Mouse (Mus musculus) intestine, embryonic 15.5 days (tissue): ENCODE measurements around the gene Hs6st2. TPM values are rescaled to one million over a fixed set of nuclear protein-coding genes. Genes with fewer than 3 reads are reported as not detected.

Source experiments
- ATAC-seq: fragments of 200-750 bp; cut with Nextera tagmentation; 2 replicates; pipeline ENCODE4 v1.8.0; 2017; ENCODE audit warnings: moderate TSS enrichment, moderate library complexity
- H3K27ac ChIP-seq: fragments of 300-500 bp; sonication (generic); 2 replicates; pipeline ENCODE4 v1.5.1; 2015; ENCODE audit warnings: mild to moderate bottlenecking, inconsistent platforms
- H3K27me3 ChIP-seq: fragments of 300-500 bp; sonication (generic); replicated peaks from 2 replicates; pipeline ENCODE4 v1.6.1; 2015; ENCODE audit warnings: inconsistent platforms
- H3K36me3 ChIP-seq: fragments of 300-500 bp; sonication (generic); 2 replicates; pipeline ENCODE4 v1.6.1; 2015; ENCODE audit warnings: inconsistent platforms
- H3K4me1 ChIP-seq: fragments of 300-500 bp; sonication (generic); replicated peaks from 2 replicates; pipeline ENCODE4 v1.6.1; 2015; ENCODE audit warnings: inconsistent platforms
- H3K4me2 ChIP-seq: fragments of 300-500 bp; sonication (generic); replicated peaks from 2 replicates; pipeline ENCODE4 v1.6.1; 2015; ENCODE audit warnings: mild to moderate bottlenecking, inconsistent platforms
- H3K4me3 ChIP-seq: fragments of 300-500 bp; sonication (generic); replicated peaks from 2 replicates; pipeline ENCODE4 v1.5.1; 2015; ENCODE audit warnings: inconsistent platforms
- H3K9ac ChIP-seq: fragments of 300-500 bp; sonication (generic); 2 replicates; pipeline ENCODE4 v1.6.1; 2015; ENCODE audit warnings: inconsistent platforms
- H3K9me3 ChIP-seq: fragments of 300-500 bp; sonication (generic); 2 replicates; pipeline ENCODE4 v1.6.1; 2016; ENCODE audit warnings: inconsistent platforms
- WGBS: fragments of 180-500 bp; shearing (Covaris S2); methylation state at CpG from one replicate; pipeline ENCODE4 v1.1.7; 2015; 5-methylcytosine and 5-hydroxymethylcytosine counted together
- polyA plus RNA-seq: library from polyadenylated mRNA; unstranded; fragments of >200 nt; fragmentation: Nextera tagmentation; extraction: Ambion mirVana; gene quantifications from 2 replicates; pipeline ENCODE4 v1.2.1, GENCODE M21; 2015

Gene Hs6st2
- polyA plus RNA-seq, 1 experiment from 2014 or later, result 7.1 TPM

DNA sequence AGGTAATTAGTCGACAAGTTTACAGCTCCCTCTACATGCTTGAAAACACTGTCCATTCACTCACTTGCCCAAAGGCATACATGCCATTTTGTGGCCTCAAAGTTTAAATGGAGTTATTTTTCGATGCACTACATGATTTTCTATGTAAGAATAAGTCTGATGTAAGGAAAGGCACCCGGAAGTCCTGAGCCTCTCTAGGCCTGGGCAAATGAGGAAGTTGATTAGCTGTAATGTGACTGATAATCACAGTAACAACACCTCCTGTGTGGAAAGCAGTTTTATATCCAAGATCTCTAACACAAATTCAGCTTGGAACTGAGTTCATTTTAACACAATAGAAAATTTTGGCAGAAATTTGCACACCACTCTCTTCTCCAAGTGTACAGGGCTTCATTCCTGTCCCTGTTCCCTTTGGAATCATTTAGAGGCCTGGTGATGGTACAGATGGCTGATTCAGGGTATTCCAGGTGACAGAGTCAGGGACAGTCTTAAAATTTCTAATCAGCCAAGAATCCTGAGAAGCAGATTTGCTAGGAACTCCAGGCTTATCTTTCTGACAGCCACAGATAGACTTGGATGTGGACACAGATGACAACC, 38.9 kb downstream of the Hs6st2 start:
- 76% methylated on average over 3 of the region's 3 CpGs for WGBS
- no peaks in the 10 kb centered on the region for H3K27me3 ChIP-seq
- no peak overlapping the region for H3K27ac ChIP-seq
- H3K4me2 ChIP-seq, result no peak overlapping the region
- H3K9me3 ChIP-seq, result no peaks in the 10 kb centered on the region
- no peak overlapping the region for H3K9ac ChIP-seq
- ATAC-seq, result no peak
- no peak overlapping the region for H3K4me3 ChIP-seq
- no peaks in the 10 kb centered on the region for H3K36me3 ChIP-seq
- no peaks in the 10 kb centered on the region for H3K4me1 ChIP-seq

DNA sequence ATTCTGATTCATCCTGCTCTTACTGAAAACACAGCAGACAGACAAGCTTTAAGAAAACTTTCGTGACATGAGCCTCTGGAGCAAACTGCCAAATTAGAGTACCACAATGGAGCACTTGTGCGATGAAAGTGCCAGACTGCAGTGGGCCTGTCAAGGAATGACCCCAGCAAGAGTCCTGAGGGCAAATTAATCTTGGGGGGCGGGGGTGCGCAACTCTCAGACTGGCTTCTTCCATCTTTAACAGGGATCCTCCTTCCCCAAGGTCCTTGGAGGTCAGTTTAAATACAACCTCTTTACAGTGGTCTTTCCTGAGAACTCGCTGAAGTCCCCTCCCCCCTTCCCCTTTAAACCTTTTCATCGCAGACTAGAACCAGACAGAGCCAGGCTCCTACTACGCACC, 45.9 kb downstream of the Hs6st2 start:
- Histone ChIP-seq H3K4me2 (no peak overlapping the region), H3K27me3 (no peaks in the 10 kb centered on the region), H3K9me3 (no peaks in the 10 kb centered on the region), H3K4me1 (no peaks in the 10 kb centered on the region), H3K9ac (no peak overlapping the region), H3K36me3 (no peaks in the 10 kb centered on the region), H3K4me3 (no peak overlapping the region), H3K27ac (no peak overlapping the region)
- no peak for ATAC-seq
- 69% methylated on average over 7 of the region's 7 CpGs for WGBS

DNA sequence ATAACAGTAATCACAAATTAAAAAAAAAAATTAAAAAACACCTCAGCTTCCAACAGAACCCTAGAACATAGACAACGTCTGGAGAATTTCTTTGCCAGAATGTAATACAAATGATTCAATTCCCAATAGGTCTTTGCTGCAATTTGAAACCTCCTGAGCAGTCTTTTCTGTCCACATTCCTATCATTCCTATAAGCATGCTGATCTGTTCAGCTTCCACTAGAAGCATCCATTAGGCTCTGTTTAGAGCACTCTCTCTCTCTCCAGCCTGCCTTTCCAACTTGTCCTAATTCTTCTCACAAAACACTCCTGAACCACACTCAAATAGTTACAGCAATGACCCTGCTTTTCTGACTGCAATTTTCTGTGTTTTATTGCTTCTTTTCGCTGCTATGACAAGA, 50.3 kb downstream of the Hs6st2 start:
- Histone ChIP-seq H3K9ac (no peak overlapping the region), H3K27me3 (no peaks in the 10 kb centered on the region), H3K4me3 (no peak overlapping the region), H3K36me3 (no peaks in the 10 kb centered on the region), H3K4me1 (no peaks in the 10 kb centered on the region), H3K4me2 (no peak overlapping the region), H3K9me3 (no peaks in the 10 kb centered on the region), H3K27ac (no peak overlapping the region)
- 40% methylated on average over 2 of the region's 2 CpGs for WGBS
- ATAC-seq, result no peak

DNA sequence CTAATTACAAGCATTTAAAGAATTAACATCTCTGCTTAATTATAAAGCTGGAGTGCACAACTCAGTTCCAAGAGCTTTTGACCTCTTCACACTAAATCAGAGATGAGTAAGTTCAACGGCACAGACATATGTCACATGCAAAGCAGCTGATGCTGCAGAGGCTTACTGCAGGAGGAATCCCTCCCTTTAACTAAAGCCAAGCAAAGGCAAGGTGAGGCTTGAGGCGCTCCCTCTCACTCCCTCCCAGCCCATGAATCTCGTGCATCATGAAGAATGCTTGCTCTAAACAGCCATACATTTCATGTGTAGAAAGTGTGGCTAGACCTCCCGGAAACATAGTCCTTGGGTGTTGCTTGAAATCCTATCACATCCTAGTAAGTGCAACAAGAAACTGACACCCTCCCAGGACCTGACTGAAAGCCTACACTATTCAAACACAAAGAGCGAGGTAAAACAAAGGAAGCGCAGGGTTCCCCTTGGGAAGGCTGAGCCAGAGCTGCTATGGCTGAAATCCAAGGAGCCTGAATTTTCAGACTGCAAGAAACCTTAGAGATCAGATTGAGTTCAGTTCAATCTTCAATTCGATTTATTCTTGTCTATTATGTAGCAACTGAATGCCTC, 67.2 kb downstream of the Hs6st2 start:
- Histone ChIP-seq H3K4me3 (no peak overlapping the region), H3K36me3 (no peaks in the 10 kb centered on the region), H3K27me3 (no peaks in the 10 kb centered on the region), H3K27ac (no peak overlapping the region), H3K4me1 (no peaks in the 10 kb centered on the region), H3K9ac (no peak overlapping the region), H3K4me2 (no peak overlapping the region), H3K9me3 (no peaks in the 10 kb centered on the region)
- 37% methylated on average over 7 of the region's 7 CpGs for WGBS
- ATAC-seq, result no peak

DNA sequence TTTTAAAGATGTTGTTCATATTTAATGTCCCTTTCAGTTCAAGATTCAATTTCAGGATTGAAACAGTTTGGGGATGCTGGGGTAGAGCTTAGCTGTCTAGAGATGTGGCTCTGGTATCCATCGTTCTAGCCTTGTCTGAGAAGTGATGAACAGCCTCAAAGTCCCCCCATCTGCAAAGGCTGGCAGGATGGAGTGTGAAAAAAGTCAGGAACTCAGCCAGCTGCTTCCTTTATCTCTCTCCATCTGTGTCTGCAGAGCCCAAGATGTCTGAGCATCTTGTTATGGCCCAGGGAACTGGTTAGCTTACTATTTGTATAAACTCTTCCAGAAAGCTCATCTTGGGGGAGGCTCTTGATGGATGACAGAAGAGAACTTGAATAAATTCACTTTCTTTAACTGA, 70.9 kb downstream of the Hs6st2 start:
- no peak for ATAC-seq
- no peak overlapping the region for H3K4me2 ChIP-seq

DNA sequence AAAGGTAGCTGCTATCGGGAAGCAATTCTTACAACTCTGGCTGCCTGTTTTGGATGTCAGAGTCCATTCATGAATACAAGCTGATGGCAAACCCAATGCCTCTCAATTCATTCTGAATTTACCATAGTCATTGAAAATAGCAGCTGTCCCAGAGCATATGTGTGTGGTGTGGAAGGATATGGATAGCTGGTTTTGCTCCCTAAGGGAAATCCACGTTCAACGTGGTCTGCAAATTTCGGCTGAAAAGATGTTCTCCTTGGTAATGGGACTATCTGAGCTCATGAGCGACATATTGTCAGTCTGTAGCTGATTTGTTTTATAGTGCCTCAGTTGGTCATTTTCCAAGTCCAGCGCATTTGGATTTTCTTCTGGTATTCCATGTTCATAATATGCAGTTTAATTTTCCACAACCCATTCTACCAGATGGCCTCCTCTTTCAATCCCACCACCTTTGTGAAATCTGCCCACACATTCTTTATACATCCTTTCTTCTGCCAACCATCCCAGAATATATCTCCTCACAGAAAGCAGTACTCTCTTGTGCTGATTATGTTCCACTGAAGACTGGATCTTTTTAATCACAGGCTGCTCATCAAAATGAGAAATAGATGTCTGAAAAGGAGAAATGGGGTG, 75.3 kb downstream of the Hs6st2 start:
- no peak overlapping the region for H3K4me2 ChIP-seq
- no peaks in the 10 kb centered on the region for H3K9me3 ChIP-seq
- H3K27me3 ChIP-seq, result no peaks in the 10 kb centered on the region
- no peak overlapping the region for H3K27ac ChIP-seq
- no peak overlapping the region for H3K4me3 ChIP-seq
- H3K4me1 ChIP-seq, result no peaks in the 10 kb centered on the region
- H3K36me3 ChIP-seq, result no peaks in the 10 kb centered on the region
- no peak for ATAC-seq
- no peak overlapping the region for H3K9ac ChIP-seq
- WGBS, result 75% methylated on average over 6 of the region's 6 CpGs

More for the DNA sequence above, 70.9 kb downstream of the Hs6st2 start:
- Histone ChIP-seq H3K27ac (no peak overlapping the region), H3K27me3 (no peaks in the 10 kb centered on the region), H3K4me1 (no peaks in the 10 kb centered on the region), H3K4me3 (no peak overlapping the region), H3K36me3 (no peaks in the 10 kb centered on the region), H3K9ac (no peak overlapping the region), H3K9me3 (no peaks in the 10 kb centered on the region)
- 40% methylated on average over 1 of the region's 1 CpGs for WGBS

DNA sequence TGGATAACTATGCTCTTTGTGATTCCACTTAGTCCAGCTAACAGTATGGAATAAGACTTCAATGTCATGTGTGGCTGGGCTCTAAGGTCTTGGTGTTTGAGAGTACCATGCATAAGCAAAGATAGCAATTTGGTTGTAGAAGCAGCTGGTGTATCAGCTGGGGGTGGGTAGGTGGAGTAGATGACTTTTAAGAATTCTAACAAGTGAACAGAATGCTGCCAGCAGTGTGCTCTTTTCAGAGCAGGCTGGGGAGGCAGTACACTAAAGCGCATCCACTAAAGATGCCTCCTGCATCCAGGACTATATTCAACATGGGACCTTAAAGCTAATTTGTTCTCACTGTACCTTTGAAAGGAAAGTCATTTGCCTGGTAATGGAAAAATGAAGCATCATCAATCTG, 88.9 kb downstream of the Hs6st2 start:
- Histone ChIP-seq H3K4me1 (no peaks in the 10 kb centered on the region), H3K9ac (no peak overlapping the region), H3K27ac (no peak overlapping the region), H3K36me3 (no peaks in the 10 kb centered on the region), H3K9me3 (no peaks in the 10 kb centered on the region), H3K4me3 (no peak overlapping the region), H3K27me3 (no peaks in the 10 kb centered on the region), H3K4me2 (no peak overlapping the region)
- WGBS, result 93% methylated on average over 1 of the region's 1 CpGs
- ATAC-seq, result no peak

DNA sequence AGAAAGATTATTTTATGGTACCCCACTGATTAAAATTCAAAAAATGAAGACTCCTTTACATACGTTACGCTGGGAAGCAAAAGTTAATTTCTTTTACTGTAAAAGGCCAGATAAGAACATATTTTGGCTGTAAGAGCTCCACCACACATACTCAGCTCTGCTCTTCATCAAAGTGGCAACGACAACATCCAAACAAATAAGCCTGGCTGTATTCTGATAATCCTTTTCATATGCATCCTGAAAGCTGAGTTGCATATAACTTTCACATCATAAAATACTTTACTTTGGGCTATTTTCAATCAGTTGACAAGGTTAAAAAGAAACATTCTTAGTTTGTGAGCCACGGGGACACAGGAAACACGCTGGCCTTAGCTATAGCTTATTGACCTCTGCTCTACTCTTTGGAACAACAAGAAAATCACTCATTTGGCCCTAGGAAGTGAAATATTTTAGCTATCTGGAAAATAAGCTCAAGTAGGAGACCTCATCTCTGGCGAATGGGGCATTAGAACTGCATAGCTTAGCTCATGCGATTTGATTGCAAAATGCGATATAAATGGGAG, 91.1 kb downstream of the Hs6st2 start:
- no peak overlapping the region for H3K27ac ChIP-seq
- no peak overlapping the region for H3K4me3 ChIP-seq
- WGBS, result 78% methylated on average over 8 of the region's 8 CpGs
- no peaks in the 10 kb centered on the region for H3K4me1 ChIP-seq
- no peaks in the 10 kb centered on the region for H3K9me3 ChIP-seq
- no peak overlapping the region for H3K9ac ChIP-seq
- ATAC-seq, result no peak
- H3K36me3 ChIP-seq, result no peaks in the 10 kb centered on the region
- H3K4me2 ChIP-seq, result no peak overlapping the region
- H3K27me3 ChIP-seq, result no peaks in the 10 kb centered on the region

DNA sequence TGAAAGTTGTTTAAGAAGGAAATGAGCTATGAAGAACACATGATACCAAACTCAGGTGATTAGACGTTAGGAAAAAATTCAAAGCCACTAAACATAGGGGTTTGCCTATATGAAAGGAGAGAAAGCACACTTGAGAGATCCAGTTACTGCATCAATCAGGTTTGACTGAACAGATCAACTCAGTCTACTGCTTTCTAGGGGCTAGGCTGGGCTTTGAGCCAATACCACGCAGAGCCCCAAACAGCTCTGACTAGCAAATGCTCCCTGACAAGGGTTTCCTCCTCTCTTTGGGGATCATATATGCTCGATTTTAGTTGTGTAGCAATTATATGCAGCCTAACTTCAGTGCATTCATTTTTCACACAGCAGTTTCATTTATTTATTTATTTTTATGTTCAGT, 96.2 kb downstream of the Hs6st2 start:
- no peak for ATAC-seq
- Histone ChIP-seq H3K9ac (no peak overlapping the region), H3K27me3 (no peaks in the 10 kb centered on the region), H3K27ac (no peak overlapping the region), H3K36me3 (no peaks in the 10 kb centered on the region), H3K9me3 (no peaks in the 10 kb centered on the region), H3K4me2 (no peak overlapping the region), H3K4me1 (no peaks in the 10 kb centered on the region), H3K4me3 (no peak overlapping the region)
- 55% methylated on average over 3 of the region's 3 CpGs for WGBS

DNA sequence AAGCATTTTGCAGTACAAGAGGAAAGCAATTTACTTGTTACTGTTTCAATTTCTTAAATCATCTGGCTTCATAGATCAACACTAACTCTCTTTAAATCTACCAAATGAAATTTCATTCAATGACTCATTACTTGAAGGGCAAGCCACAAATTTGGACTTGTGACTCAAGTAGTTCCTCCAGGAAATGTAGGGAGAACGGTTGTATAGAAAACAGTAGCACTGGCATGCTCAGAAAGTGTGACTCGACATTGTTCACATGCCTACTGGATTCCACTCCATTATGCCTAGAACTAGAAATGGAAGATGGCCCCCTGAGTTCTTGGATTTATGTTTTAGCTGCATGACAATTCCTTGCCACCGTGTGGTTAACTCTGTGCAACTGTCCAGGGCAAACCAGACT, 100.0 kb downstream of the Hs6st2 start:
- no peak for ATAC-seq
- 74% methylated on average over 3 of the region's 3 CpGs for WGBS

DNA sequence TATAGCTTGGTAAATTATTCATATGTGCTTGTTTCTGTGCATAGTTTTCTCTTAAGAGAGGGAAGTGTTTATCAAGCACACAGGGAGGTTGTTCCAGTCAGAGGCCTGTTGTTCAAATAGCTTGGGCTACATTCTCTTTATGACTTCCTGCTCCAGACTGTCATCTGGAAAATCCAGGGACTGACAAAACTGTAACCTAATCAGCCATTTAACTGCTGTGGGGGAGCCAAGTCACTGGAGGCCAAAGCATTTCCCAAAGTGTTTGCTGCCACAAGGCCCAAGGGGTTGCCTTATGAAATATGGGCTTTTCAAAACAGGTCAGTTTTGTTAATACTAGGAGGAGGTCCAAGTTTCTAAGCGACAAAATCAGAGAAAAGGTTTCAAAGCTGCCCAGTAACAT, 119.8 kb downstream of the Hs6st2 start:
- H3K9ac ChIP-seq, result no peak overlapping the region
- H3K4me3 ChIP-seq, result no peak overlapping the region
- no peaks in the 10 kb centered on the region for H3K36me3 ChIP-seq
- no peak for ATAC-seq
- no peak overlapping the region for H3K27ac ChIP-seq
- no peaks in the 10 kb centered on the region for H3K27me3 ChIP-seq
- H3K9me3 ChIP-seq, result no peaks in the 10 kb centered on the region
- H3K4me1 ChIP-seq, result no peaks in the 10 kb centered on the region
- no peak overlapping the region for H3K4me2 ChIP-seq
- WGBS, result 44% methylated on average over 1 of the region's 1 CpGs

More for the DNA sequence above, 100.0 kb downstream of the Hs6st2 start:
- Histone ChIP-seq H3K4me3 (no peak overlapping the region), H3K27me3 (no peaks in the 10 kb centered on the region), H3K4me2 (no peak overlapping the region), H3K9ac (no peak overlapping the region), H3K4me1 (no peaks in the 10 kb centered on the region), H3K36me3 (no peaks in the 10 kb centered on the region), H3K9me3 (no peaks in the 10 kb centered on the region), H3K27ac (no peak overlapping the region)

DNA sequence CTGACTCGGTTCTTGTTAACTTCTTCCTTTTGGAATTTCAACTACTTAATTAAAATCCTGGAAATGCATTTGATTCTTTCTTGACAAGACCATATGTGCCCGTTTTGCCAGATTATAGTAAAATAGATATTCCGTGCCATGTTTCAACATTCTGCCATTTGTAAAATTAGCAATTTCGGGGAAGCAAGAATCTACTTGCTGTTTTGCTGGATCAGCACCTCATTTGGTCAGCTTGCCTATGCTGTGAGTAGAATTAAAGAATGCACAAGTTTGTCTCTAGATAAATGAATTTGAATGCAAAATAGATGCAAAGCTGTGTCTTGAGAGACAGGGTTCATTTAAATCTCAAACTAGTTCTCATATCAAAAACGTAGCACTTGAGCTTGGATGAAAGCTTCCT, 142.0 kb downstream of the Hs6st2 start:
- Histone ChIP-seq H3K36me3 (no peaks in the 10 kb centered on the region), H3K4me1 (no peaks in the 10 kb centered on the region), H3K4me3 (no peak overlapping the region), H3K27me3 (no peaks in the 10 kb centered on the region), H3K9me3 (no peaks in the 10 kb centered on the region), H3K27ac (no peak overlapping the region), H3K4me2 (no peak overlapping the region), H3K9ac (no peak overlapping the region)
- no peak for ATAC-seq
- WGBS, result 83% methylated on average over 5 of the region's 5 CpGs

DNA sequence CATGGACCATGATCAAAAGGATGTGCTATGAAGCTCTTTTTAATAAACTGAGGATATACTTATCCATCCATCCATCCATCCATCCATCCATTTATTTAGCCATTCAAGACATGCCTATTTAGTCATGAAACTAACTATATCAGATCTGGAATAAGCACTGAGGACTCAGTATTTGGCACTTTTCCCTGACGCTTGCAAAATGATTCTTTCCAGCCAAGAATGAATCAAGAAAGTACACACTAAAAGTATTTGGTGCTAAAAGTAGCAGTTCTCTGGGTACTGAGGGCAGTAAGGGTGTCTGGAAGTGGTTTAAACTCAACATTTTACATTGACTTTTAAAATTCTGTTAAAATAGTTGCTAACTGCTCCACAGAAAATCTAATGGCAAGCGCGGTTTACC, 144.6 kb downstream of the Hs6st2 start:
- Histone ChIP-seq H3K9ac (no peak overlapping the region), H3K4me1 (no peaks in the 10 kb centered on the region), H3K27ac (no peak overlapping the region), H3K9me3 (no peaks in the 10 kb centered on the region), H3K36me3 (no peaks in the 10 kb centered on the region), H3K27me3 (no peaks in the 10 kb centered on the region), H3K4me3 (no peak overlapping the region), H3K4me2 (no peak overlapping the region)
- ATAC-seq, result no peak
- 92% methylated on average over 3 of the region's 3 CpGs for WGBS
